Mouse (Mus musculus): Measurements from ENCODE around the gene Dip2c. TPM values are rescaled to one million over a fixed set of nuclear protein-coding genes. Genes with fewer than 3 reads are reported as not detected.

Dip2c gene
- total RNA-seq, 2 experiments from 2014 or later, result 83.9 to 85.2 TPM

DNA sequence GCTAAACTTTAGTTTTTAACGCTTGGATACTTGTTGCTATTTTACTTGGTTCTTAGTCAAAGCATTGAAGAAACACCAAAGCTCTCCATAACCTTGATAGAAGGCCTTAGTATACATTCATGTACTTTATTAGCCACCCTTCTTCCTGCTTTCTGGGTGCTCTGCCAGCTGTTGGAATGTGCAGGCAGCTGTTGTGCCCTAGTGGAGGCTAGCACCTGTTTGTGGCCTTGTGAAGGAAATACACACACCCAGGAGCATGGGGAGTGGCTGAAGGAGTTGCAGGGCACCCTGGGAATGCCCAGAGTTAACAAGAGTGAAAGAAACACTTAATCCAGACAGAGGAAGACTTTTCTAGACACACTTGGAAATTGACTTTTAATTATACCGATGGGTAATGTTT is 43.4 kb downstream of the Dip2c start:
- intact Hi-C loops (cut with DNase I), result no loop called here
- no peak for DNase-seq

GRCm38 (mm10) chr13:9325262-9325661 is 48.9 kb downstream of the Dip2c start:
- intact Hi-C loops (cut with DNase I), result no loop called here
- DNase-seq, result no peak

DNA sequence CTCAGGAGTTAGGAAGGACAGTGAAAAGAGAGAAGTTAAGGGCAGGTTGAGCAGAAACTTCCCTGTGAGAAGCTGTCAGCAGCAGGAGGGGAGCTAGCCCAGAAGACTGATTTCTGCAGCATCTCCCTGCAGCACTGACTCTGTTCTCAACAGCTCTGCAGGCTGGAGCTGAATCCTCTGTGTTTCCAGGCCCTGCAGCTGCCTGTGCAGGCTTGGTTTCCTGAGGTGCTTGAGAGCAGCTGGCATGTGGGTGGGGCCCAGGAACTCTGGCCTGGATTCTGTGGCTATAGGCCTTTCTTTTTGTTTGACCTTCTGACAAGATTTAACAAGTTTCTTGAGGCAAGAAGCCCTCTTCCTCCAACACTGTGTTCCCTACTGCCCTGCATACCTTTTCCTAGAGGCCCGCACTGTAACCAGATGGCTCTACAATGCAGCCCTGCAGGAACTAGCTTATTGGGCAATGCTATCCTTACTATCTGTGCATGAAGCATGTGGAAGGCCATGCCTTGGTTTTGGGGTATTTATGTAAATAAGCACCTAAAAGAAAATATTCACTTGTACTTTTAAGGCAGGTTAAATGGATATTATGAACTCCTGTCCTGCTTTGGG is 53.1 kb downstream of the Dip2c start:
- intact Hi-C loops (cut with DNase I), result no loop called here
- no peak for DNase-seq

DNA sequence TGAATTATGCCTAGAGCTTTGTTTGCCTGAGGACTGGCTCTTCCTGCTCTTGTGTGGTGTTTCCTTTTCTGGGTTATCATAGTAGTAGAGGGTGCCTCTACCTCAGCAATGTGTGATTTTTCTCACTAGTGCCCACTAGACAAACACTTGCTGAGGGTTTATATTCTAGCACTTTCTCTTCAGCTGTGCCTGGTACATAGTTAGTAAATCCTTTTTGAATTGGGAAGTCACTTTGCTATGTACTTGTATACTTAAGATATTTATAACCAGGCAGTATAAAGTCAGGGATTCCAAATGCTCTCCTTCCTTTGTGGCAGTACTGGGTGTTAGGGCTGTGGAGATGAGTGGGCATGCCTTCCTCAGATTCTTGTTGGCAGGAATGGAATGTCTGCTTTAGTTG is 56.9 kb downstream of the Dip2c start:
- no peak for DNase-seq
- intact Hi-C loops (cut with DNase I), result no loop called here

- intact Hi-C loops (cut with DNase I), result no loop called here
- no peak for DNase-seq
These were observed 64.0 kb downstream of the Dip2c start for GRCm38 (mm10) chr13:9340293-9340692.

- intact Hi-C loops (cut with DNase I), result no loop called here
- DNase-seq, result no peak
These were observed 66.4 kb downstream of the Dip2c start for GRCm38 (mm10) chr13:9342696-9343095.

- no peak for DNase-seq
- intact Hi-C loops (cut with DNase I), result no loop called here
These were observed 71.1 kb downstream of the Dip2c start for GRCm38 (mm10) chr13:9347448-9347847.

GRCm38 (mm10) chr13:9350670-9351069 is 74.3 kb downstream of the Dip2c start:
- DNase-seq, result no peak
- intact Hi-C loops (cut with DNase I), result no loop called here

DNA sequence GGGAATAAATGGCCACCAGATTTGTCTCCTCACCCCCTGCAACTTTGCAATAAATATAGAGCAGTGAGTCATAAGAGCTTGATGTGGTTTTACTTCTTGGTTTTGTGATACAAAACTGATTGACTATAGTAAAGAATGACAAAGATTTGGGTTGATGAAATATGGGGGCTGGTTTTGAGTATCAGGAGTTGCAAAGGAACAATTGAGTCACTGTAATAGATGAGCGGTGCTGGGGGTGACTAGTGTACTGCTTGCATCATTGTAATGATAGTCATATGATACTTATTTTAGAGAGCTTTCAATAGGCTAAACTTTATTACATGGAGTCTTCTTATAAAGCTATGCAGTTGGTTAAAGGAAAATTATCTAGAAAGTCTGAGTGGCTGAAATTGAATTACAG is 77.6 kb downstream of the Dip2c start:
- intact Hi-C loops (cut with DNase I), result no loop called here
- no peak for DNase-seq

DNA sequence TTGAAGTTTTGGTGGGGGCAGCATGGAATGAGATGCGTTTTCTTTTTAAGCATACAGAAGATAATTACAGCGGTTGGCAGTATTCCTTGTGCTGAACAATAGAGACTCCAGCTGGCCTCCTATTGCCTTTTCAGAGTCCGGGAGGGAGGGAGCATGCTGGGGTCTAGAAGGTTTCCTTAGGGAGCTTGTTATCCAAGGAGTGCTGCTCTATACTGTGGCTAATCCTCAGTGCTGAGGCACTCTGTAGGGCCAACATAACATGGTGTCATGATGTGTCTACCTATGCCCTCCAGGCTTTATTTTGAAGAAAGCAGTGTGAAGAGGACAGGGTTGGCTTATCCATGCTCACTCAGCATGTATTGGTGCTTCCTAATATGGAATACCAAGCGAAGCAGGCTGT is 79.0 kb downstream of the Dip2c start:
- DNase-seq, result no peak
- intact Hi-C loops (cut with DNase I), result no loop called here

DNA sequence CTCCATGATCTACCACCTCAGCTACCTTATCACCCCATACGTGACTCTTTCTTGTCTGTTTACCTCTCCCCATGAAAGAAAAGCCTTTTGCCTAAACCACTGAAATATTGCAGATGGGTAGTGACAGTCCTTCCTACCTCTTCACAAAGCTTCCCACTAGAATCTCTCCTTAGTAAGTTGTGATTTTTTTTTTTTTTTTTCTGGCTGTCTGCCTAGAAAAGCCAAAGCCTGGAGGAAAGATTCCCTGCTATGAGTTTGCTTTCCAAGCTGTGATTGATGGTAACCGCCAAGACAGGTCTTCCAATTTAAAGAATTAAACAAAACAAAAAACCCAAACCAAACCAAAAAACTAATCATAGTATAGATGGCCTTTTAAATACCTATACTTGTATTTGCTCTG is 85.1 kb downstream of the Dip2c start:
- intact Hi-C loops (cut with DNase I), result no loop called here
- DNase-seq, result no peak

DNA sequence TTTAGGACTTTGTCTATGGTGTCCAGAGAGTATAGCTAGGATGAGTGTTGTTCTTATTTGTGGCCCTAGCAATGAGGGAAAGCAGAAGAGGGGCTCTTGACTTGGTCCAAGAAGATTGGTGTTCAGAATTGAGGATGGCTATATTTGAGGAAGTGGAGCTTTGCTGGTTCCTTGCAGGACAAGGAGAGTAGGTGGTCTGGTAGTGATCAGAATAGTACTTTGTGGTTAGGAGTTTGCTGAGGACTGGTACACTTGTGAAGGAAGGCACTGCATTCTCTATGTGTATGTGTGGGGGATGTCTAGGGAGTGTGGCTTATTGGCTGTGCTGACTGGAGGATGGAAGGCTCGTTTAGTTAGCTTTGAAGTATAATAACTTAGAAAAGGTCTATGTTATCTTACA is 95.1 kb downstream of the Dip2c start:
- DNase-seq, result no peak

DNA sequence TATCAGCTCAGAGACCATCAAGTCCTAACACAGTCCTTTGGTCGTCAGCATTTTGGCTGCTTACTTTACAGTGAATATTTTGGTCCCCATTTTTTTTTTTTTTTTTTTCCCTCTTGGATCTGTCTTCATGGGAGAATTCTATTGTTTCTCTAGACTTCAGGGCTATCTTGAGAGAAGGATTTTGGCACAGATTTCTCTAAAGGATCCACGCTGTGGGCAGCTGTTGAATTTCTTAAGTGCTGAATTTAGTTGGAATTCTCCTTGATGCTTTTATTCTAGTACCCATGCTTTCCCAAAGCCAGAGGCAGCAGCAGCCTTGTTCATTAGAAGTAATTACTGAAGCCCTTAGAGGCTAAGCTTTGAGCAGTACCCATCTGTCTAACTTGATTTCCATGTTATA is 100.8 kb downstream of the Dip2c start:
- DNase-seq, result no peak
- intact Hi-C loops (cut with DNase I), result no loop called here

More for the DNA sequence above, 95.1 kb downstream of the Dip2c start:
- intact Hi-C loops (cut with DNase I), result no loop called here

- intact Hi-C loops (cut with DNase I), result no loop called here
- DNase-seq, result no peak
These were observed 104.5 kb downstream of the Dip2c start for GRCm38 (mm10) chr13:9380740-9381410.

DNA sequence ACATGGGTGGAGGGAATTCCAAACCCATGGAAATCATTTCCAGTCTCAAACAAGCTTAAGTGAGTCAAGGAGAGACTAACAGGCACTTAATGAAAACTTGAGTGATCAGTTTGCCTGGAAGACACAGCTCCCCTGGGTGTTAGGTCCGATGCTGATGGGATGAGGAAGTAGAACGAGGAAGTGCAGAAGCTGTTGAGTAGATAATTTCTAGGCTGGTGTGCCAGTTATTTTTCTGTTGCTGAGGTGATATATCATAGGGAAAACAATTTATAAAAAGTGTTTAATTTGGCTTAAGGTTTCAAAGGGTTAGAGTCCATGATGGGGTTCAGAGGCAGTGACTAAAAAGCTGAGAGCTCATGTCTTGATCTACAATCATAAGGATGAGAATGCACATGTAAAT is 111.7 kb downstream of the Dip2c start:
- DNase-seq, result no peak
- intact Hi-C loops (cut with DNase I), result no loop called here

DNA sequence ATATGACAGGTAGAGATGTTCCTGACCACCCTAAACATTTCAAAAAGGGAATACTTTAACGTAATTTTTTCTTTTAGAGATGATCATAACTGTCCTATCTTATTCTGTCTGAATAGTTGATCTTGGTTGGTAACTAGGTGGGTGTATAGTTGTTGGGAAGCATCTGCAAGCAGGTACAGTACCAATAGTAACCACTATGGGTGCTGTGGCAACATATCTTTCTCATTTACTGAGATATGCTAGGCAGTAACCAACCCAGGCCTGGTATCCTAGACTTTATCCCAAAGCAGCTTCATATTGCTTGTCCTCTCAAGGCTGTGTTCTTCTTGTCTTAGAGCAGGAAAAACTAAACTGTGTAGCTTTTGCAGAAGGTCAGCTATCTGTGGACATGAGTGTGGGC is 113.0 kb downstream of the Dip2c start:
- DNase-seq, result no peak
- intact Hi-C loops (cut with DNase I), result no loop called here

DNA sequence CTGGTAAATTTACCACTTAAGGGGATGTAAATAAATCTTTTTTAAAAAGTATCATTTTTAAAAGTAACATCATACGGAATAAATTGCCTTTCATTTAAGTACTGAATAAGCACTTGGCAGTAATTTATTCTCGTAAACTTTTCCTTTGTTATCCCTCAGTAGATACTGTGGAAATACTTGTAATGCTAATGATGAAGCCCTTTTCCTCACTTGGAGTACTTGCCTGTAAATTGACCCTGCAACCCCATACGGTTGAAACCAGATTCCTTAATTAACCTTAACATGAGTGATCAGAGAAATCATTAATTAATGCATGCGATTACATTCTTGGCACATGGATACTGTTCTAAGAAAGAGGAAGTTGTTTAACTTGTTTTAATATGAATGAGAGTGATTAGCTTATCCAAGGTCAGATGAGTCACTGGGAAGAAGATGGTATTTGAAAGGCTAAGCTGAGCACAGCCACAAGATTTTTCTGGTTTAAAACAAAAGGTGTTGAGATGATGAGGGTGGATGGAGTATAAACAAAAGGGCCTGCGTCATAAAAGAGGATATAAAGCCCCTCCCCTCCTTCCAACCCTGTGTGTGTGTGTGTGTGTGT is 114.0 kb downstream of the Dip2c start:
- intact Hi-C loops (cut with DNase I), result no loop called here
- DNase-seq, result no peak

- intact Hi-C loops (cut with DNase I), result no loop called here
- no peak for DNase-seq
These were observed 117.1 kb downstream of the Dip2c start for GRCm38 (mm10) chr13:9393470-9393869.

DNA sequence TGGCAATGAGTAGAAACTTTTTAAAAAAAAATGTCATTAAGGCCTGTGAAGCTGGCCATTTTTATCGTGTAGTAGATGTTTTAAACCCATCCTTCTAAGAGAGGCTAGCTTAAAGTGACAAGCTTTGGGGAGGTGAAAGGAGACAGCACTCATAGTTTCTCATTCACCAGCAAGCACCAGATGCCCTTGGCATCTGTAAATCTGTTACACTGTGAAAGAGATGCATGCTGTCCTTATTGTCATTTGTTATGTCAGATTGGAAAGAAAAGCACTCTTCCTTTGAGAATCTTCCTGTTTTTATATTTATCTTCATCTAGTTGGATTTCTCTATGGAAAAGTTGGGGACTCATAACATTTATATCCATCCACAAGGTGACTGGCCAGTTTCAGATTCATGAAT is 119.0 kb downstream of the Dip2c start:
- intact Hi-C loops (cut with DNase I), result no loop called here

DNA sequence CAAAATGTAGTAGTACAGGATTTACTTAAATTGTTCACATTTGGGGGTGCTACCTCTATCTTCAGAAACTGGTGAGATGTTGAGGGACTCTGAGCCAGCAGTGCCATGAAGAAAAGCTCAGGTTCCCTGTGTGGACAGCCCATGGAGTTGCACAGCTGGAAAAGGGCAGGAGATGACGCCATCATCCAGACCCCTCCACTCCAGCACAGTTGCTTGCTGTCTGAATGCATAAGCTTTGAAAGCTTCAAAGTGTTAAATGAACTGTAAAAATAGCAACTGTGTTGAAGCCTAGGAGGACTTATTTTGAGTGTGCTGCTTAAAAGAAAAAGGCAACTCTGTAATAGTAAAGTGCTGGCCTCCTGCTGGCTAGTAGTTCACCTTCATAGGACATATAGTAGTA is 122.5 kb downstream of the Dip2c start:
- intact Hi-C loops (cut with DNase I), result no loop called here
- DNase-seq, result no peak

More for the DNA sequence above, 119.0 kb downstream of the Dip2c start:
- no peak for DNase-seq

GRCm38 (mm10) chr13:9405399-9405798 is 129.1 kb downstream of the Dip2c start:
- intact Hi-C loops (cut with DNase I), result no loop called here
- no peak for DNase-seq

GRCm38 (mm10) chr13:9408983-9409382 is 132.7 kb downstream of the Dip2c start:
- no peak for DNase-seq
- intact Hi-C loops (cut with DNase I), result no loop called here

All from left cerebral cortex, postnatal 4 days (tissue).